Mouse (Mus musculus) liver, embryonic 14.5 days (tissue): Measurements from ENCODE around the gene Tmem86b. TPM values are rescaled to one million over a fixed set of nuclear protein-coding genes. Genes with fewer than 3 reads are reported as not detected.

Source experiments
- ATAC-seq: fragments of 200-750 bp; cut with Nextera tagmentation; 2 replicates; pipeline ENCODE4 v1.8.0; 2017; ENCODE audit warnings: moderate number of reproducible peaks, mild to moderate bottlenecking, moderate library complexity; ENCODE audit not compliant: insufficient read depth
- DNase-seq, 3 experiments: peaks; one replicate each; pipeline ENCODE4 v3.0.0-alpha.2; 2012 to 2013; ENCODE audit warnings: low read depth in 3 of 3, low spot score in 3 of 3
- H3K27ac ChIP-seq: fragments of 300-500 bp; sonication (generic); 2 replicates; pipeline ENCODE4 v1.5.1; 2014; ENCODE audit warnings: moderate library complexity, mild to moderate bottlenecking, control low read depth, inconsistent platforms
- H3K27me3 ChIP-seq: fragments of 300-500 bp; sonication (generic); 2 replicates; pipeline ENCODE4 v1.6.1; 2014; ENCODE audit warnings: mild to moderate bottlenecking, low read length, moderate library complexity; ENCODE audit not compliant: control insufficient read depth, insufficient read depth
- H3K36me3 ChIP-seq: fragments of 300-500 bp; sonication (generic); replicated peaks from 2 replicates; pipeline ENCODE4 v1.6.1; 2014; ENCODE audit warnings: low read depth; ENCODE audit not compliant: control insufficient read depth, insufficient read depth
- H3K4me1 ChIP-seq, 2 experiments: fragments of 200-500 bp in 1 of 2; fragments of 300-500 bp in 1 of 2; sonication (generic) in 1 of 2; replicated peaks; 2 replicates each; pipeline ENCODE4 v1.6.1; 2012 to 2014; ENCODE audit warnings: antibody characterized with exemption in 1 of 2, inconsistent platforms in 1 of 2, low read length in 1 of 2; ENCODE audit not compliant: control insufficient read depth in 2 of 2, insufficient read depth in 2 of 2
- H3K4me2 ChIP-seq: fragments of 300-500 bp; sonication (generic); 2 replicates; pipeline ENCODE4 v1.6.1; 2014; ENCODE audit warnings: low read depth, mild to moderate bottlenecking, control low read depth, moderate library complexity
- H3K4me3 ChIP-seq, 2 experiments: fragments of 200-500 bp in 1 of 2; fragments of 300-500 bp in 1 of 2; sonication (generic) in 1 of 2; 2 replicates each; pipeline ENCODE4 v1.5.1; 2012 to 2014; ENCODE audit warnings: low read depth in 2 of 2, low read length in 2 of 2, mild to moderate bottlenecking in 2 of 2, control low read depth in 1 of 2, inconsistent platforms in 1 of 2, moderate library complexity in 1 of 2; ENCODE audit not compliant: insufficient read depth in 1 of 2
- H3K9ac ChIP-seq: fragments of 300-500 bp; sonication (generic); replicated peaks from 2 replicates; pipeline ENCODE4 v1.6.1; 2014; ENCODE audit warnings: mild to moderate bottlenecking, control low read depth, moderate library complexity
- H3K9me3 ChIP-seq: fragments of 300-500 bp; sonication (generic); 2 replicates; pipeline ENCODE4 v1.6.1; 2016; ENCODE audit warnings: low read length, mixed read lengths; ENCODE audit not compliant: control insufficient read depth
- CTCF ChIP-seq: IDR thresholded peaks from 2 replicates; pipeline ENCODE4 v1.5.1; 2016; ENCODE audit warnings: antibody characterized with exemption, low read depth, control low read depth
- EP300 ChIP-seq: IDR thresholded peaks from 2 replicates; pipeline ENCODE4 v1.6.1; 2016; ENCODE audit warnings: antibody characterized with exemption, low read depth
- WGBS: fragments of 180-500 bp; shearing (Covaris S2); extraction: QIAGEN DNeasy Blood & Tissue Kit; methylation state at CpG from one replicate; pipeline ENCODE4 v1.1.7; 2014; ENCODE audit not compliant: insufficient replicate concordance; 5-methylcytosine and 5-hydroxymethylcytosine counted together
- polyA plus RNA-seq, 2 experiments: library from polyadenylated mRNA; depleted of rRNA in 1 of 2; stranded (reverse) in 1 of 2; unstranded in 1 of 2; fragments of >200 nt; fragmentation: Nextera tagmentation in 1 of 2; extraction: Ambion mirVana in 1 of 2; gene quantifications; 2 replicates each; pipeline versions ENCODE4 v1.2.1 to v1.2.3; 2012 to 2014

Tmem86b gene
- polyA plus RNA-seq, 2 experiments: 30.5 to 36.4 TPM

GRCm38 (mm10) chr7:4659911-4660443 lies 28.8 kb upstream of the Tmem86b start:
- DNase-seq: no peak
- H3K27ac ChIP-seq: peak overlapping the region; percentile 89
- WGBS: 70% methylated on average over 3 of the region's 3 CpGs
- H3K4me1 ChIP-seq: peaks cover 24 to 27% of the 10 kb centered on the region in 2 experiments
- TF ChIP-seq CTCF (no peak), EP300 (no peak)
- peak overlapping the region in 1 of 2 experiments; percentile 99; a peak in 2 of 4 replicates for H3K4me3 ChIP-seq
- no peaks in the 10 kb centered on the region for H3K9me3 ChIP-seq
- no peak for ATAC-seq
- peak overlapping the region; percentile 85 for H3K9ac ChIP-seq
- H3K36me3 ChIP-seq: no peaks in the 10 kb centered on the region; the same call in 1 of the 2 replicates
- H3K4me2 ChIP-seq: peak overlapping the region; percentile 99
- H3K27me3 ChIP-seq: no peaks in the 10 kb centered on the region

GRCm38 (mm10) chr7:4658912-4659551 lies 27.8 kb upstream of the Tmem86b start, which contains the start of gene Ppp6r1:
Gene Ppp6r1 (minus strand): TSS chr7:4659019.
- WGBS: under 1% methylated on average over 54 of the region's 54 CpGs
- no peaks in the 10 kb centered on the region; the same call in 1 of the 2 replicates for H3K36me3 ChIP-seq
- no peaks in the 10 kb centered on the region for H3K9me3 ChIP-seq
- TF ChIP-seq CTCF (peak; percentile 70), EP300 (peak; percentile 13; the same call in 1 of the 2 replicates)
- H3K27ac ChIP-seq: peak within 1 kb of the TSS; percentile 89
- H3K4me3 ChIP-seq: peak within 1 kb of the TSS; percentile 75 to 99
- H3K4me2 ChIP-seq: peak within 1 kb of the TSS; percentile 99
- ATAC-seq (peak; percentile 95), DNase-seq (peak; percentile 93 to 95 (median 94))
- peaks cover 30 to 33% of the 10 kb centered on the region in 2 experiments for H3K4me1 ChIP-seq
- peak within 1 kb of the TSS; percentile 94 for H3K9ac ChIP-seq
- H3K27me3 ChIP-seq: no peaks in the 10 kb centered on the region

GRCm38 (mm10) chr7:4658128-4658907 lies 27.1 kb upstream of the Tmem86b start:
- Histone ChIP-seq H3K9me3 (no peaks in the 10 kb centered on the region), H3K27ac (peak overlapping the region; percentile 72), H3K9ac (peak overlapping the region; percentile 94), H3K4me2 (peak overlapping the region; percentile 99), H3K27me3 (no peaks in the 10 kb centered on the region), H3K36me3 (peaks cover 4% of the 10 kb centered on the region), H3K4me3 (peak overlapping the region; percentile 73 to 99), H3K4me1 (peaks cover 33 to 34% of the 10 kb centered on the region in 2 experiments)
- TF ChIP-seq CTCF: no peak
- TF ChIP-seq EP300: no peak
- under 1% methylated on average over 74 of the region's 78 CpGs for WGBS
- ATAC-seq (peak; percentile 55), DNase-seq (no peak)

- H3K27ac ChIP-seq: peak overlapping the region; percentile 72
- peaks cover 8% of the 10 kb centered on the region for H3K36me3 ChIP-seq
- 25% methylated on average over 9 of the region's 9 CpGs for WGBS
- no peak for ATAC-seq
- peak overlapping the region; percentile 99 for H3K4me2 ChIP-seq
- H3K4me1 ChIP-seq: peaks cover 33 to 35% of the 10 kb centered on the region in 2 experiments
- peak overlapping the region; percentile 94 for H3K9ac ChIP-seq
- TF ChIP-seq CTCF: no peak
- TF ChIP-seq EP300: no peak
- peak overlapping the region; percentile 73 to 99 for H3K4me3 ChIP-seq
- no peak for DNase-seq
- H3K9me3 ChIP-seq: no peaks in the 10 kb centered on the region
- H3K27me3 ChIP-seq: no peaks in the 10 kb centered on the region
Observed at GRCm38 (mm10) chr7:4657521-4658127, 26.4 kb upstream of the Tmem86b start.
